In the genomic region with DNA sequence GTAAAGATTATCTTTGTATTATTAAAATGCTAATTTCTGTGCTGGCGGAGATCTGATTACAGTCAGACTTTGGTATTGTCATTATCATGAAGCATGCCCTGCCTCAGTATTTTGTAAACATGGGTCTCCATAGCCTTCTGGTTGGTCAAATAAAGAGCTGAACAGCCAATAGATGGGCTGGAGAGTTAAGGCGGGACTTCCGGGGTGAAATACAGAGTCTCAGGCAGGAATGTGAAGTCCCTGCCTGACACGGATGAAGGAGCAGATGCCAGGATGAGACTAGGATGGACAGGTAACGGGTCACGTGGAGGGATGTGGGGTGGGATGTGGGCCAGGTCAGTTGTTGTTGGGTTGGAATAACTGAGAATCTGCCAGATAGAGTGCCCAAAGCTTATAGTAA, we compare ENCODE assay signal across 8 mouse cellular contexts. TPM values are rescaled to one million over a fixed set of nuclear protein-coding genes. Genes with fewer than 3 reads are reported as not detected.
A peak's percentile ranks its signal among the peaks of the same experiment; 100 is the strongest.
DNase-seq lines count a peak whose midpoint lies in the region; ATAC-seq and TF ChIP-seq lines count a peak whose summit lies in the region.

A gene (plus strand): TSS at position 211 of the 400 bp plus-strand sequence.

- TF ChIP-seq CTCF in small intestine, adult 2 months (IDR thresholded peaks at IDR 0.05; ENCODE audit: extremely low read depth, insufficient read length, insufficient replicate concordance, low read depth, low read length) = no peak

- H3K9ac ChIP-seq in ES-E14 (ENCODE audit: insufficient read depth, low read depth, low read length, poor library complexity, severe bottlenecking) = no peak within 1 kb of the TSS
- H3K9ac ChIP-seq in limb, embryonic 13.5 days = no peak within 1 kb of the TSS

- H3K4me2 ChIP-seq in limb, embryonic 13.5 days (replicated peaks) = no peak within 1 kb of the TSS

- in situ Hi-C loops in ES-E14 (cut with MboI; ENCODE audit: low sequenced_read_pairs in 2 of 2, unreplicated experiment in 2 of 2) = no loop called here

- H3K9me3 ChIP-seq in ES-E14 (ENCODE audit: control insufficient read depth, insufficient read depth, low read depth, low read length) = no peaks in the 10 kb centered on the region
- H3K9me3 ChIP-seq in forebrain, embryonic 10.5 days = no peaks in the 10 kb centered on the region
- no peaks in the 10 kb centered on the region for H3K9me3 ChIP-seq in limb, embryonic 13.5 days

- no peak for TF ChIP-seq POLR2A in small intestine, adult 2 months (IDR thresholded peaks at IDR 0.05; ENCODE audit: low read depth, low read length)

- peaks cover 15% of the 10 kb centered on the region for H3K36me3 ChIP-seq in ES-E14 (ENCODE audit: control insufficient read depth, insufficient read depth, low read length, poor library complexity, severe bottlenecking)
- peaks cover 34% of the 10 kb centered on the region for H3K36me3 ChIP-seq in forebrain, embryonic 10.5 days (replicated peaks)
- peaks cover 29% of the 10 kb centered on the region for H3K36me3 ChIP-seq in limb, embryonic 13.5 days
- peaks cover 11% of the 10 kb centered on the region; the same call in 1 of the 2 replicates for H3K36me3 ChIP-seq in small intestine, adult 2 months (ENCODE audit: control insufficient read depth, insufficient read depth, low read length)

- DNase-seq in cerebellum, adult 9-10 months = peak; percentile 28
- DNase-seq in cerebellum, adult 11-12 months = no peak
- no peak for DNase-seq in ES-E14 (ENCODE audit: low read depth, low spot score)
- DNase-seq in forebrain, embryonic 10.5 days (ENCODE audit: extremely low spot score, low spot score) = no peak
- DNase-seq in heart, postnatal 36 days = no peak
- no peak for DNase-seq in spleen, adult 12 weeks (ENCODE audit: low spot score)

- ATAC-seq in limb, embryonic 13.5 days (ENCODE audit: low FRiP score, low read depth) = no peak

- H3K4me1 ChIP-seq in ES-E14 (ENCODE audit: control insufficient read depth in 2 of 2, insufficient read depth in 2 of 2, low read length in 2 of 2, poor library complexity in 1 of 2) = peaks cover 0 to 10% of the 10 kb centered on the region in 2 experiments; a peak in 3 of 4 replicates
- peaks cover 27% of the 10 kb centered on the region for H3K4me1 ChIP-seq in forebrain, embryonic 10.5 days
- H3K4me1 ChIP-seq in limb, embryonic 13.5 days = peaks cover 15% of the 10 kb centered on the region
- H3K4me1 ChIP-seq in small intestine, adult 2 months (ENCODE audit: control insufficient read depth, insufficient read depth, insufficient read length, low read length) = 0 out of 2 replicates have a peak, but pooled peaks cover 2% of the 10 kb centered on the region

- intact Hi-C loops in heart, postnatal 36 days (cut with DNase I) = no loop called here

- no peak within 1 kb of the TSS; a peak in 1 of 4 replicates for H3K4me3 ChIP-seq in ES-E14 (ENCODE audit: insufficient read depth in 1 of 2, low read depth in 1 of 2, low read length in 2 of 2, poor library complexity in 1 of 2, severe bottlenecking in 1 of 2)
- H3K4me3 ChIP-seq in forebrain, embryonic 10.5 days = no peak within 1 kb of the TSS
- no peak within 1 kb of the TSS for H3K4me3 ChIP-seq in limb, embryonic 13.5 days
- H3K4me3 ChIP-seq in small intestine, adult 2 months (ENCODE audit: low read depth, low read length) = no peak within 1 kb of the TSS

- H3K27ac ChIP-seq in ES-E14 (ENCODE audit: insufficient read depth, low read depth, low read length, poor library complexity, severe bottlenecking) = no peak within 1 kb of the TSS
- H3K27ac ChIP-seq in forebrain, embryonic 10.5 days = no peak within 1 kb of the TSS
- no peak within 1 kb of the TSS for H3K27ac ChIP-seq in limb, embryonic 13.5 days
- H3K27ac ChIP-seq in small intestine, adult 2 months (ENCODE audit: insufficient read depth, low read depth, low read length) = no peak within 1 kb of the TSS

- H3K27me3 ChIP-seq in forebrain, embryonic 10.5 days (ENCODE audit: poor library complexity, severe bottlenecking) = no peaks in the 10 kb centered on the region
- no peaks in the 10 kb centered on the region for H3K27me3 ChIP-seq in limb, embryonic 13.5 days
- H3K27me3 ChIP-seq in small intestine, adult 2 months (ENCODE audit: control insufficient read depth, insufficient read depth, low read length) = no peaks in the 10 kb centered on the region

- WGBS in forebrain, embryonic 10.5 days = 82% methylated on average over 6 of the region's 6 CpGs
- 84% methylated on average over 6 of the region's 6 CpGs for WGBS in limb, embryonic 13.5 days
- WGBS in small intestine, adult 2 months = 81% methylated on average over 6 of the region's 6 CpGs

TF ChIP-seq in ES-E14, 5 proteins besides CTCF, POLR2A, EP300 and RAD21:
- TF ChIP-seq ZC3H11A (IDR thresholded peaks at IDR 0.05; ENCODE audit: borderline replicate concordance, low read depth, low read length) (no peak), CHD2 (IDR thresholded peaks at IDR 0.05; ENCODE audit: low read depth, low read length) (peak; percentile 73; the same call in 1 of the 2 replicates), MAFK (IDR thresholded peaks at IDR 0.05; ENCODE audit: insufficient read depth, low read depth, low read length) (no peak)

RNA-seq across cellular contexts. Expression of the gene that starts here (rescaled TPM):
- total RNA-seq in ES-E14 (2012; rRNA removed) = 30.8 and 32.7 TPM in 2 replicates
- polyA plus RNA-seq in forebrain, embryonic 10.5 days (2016; fragmentation: Nextera tagmentation; extraction: Ambion mirVana) = 82.4 and 90.2 TPM in 2 replicates
- total RNA-seq in heart, postnatal 36 days (2021) = 10 to 100 TPM; 38.4 to 39.6 TPM
- 88.0 and 99.4 TPM in 2 replicates for polyA plus RNA-seq in limb, embryonic 13.5 days (2015; fragmentation: Nextera tagmentation; extraction: Ambion mirVana)
- 28.1 and 44.7 TPM in 2 replicates for polyA plus RNA-seq in small intestine, adult 2 months (2012; rRNA removed)
